Mouse (Mus musculus): ENCODE results near the gene Hist1h2be. TPM values are rescaled to one million over a fixed set of nuclear protein-coding genes. Genes with fewer than 3 reads are reported as not detected.
"Not testable (repeated sequence)": the region's sequence is repeated elsewhere in the genome, so short reads cannot be mapped to it uniquely, and the experiment has no call there.

Gene Hist1h2be
- polyA plus RNA-seq, 1 experiment from 2014 or later: 0.44 TPM

DNA sequence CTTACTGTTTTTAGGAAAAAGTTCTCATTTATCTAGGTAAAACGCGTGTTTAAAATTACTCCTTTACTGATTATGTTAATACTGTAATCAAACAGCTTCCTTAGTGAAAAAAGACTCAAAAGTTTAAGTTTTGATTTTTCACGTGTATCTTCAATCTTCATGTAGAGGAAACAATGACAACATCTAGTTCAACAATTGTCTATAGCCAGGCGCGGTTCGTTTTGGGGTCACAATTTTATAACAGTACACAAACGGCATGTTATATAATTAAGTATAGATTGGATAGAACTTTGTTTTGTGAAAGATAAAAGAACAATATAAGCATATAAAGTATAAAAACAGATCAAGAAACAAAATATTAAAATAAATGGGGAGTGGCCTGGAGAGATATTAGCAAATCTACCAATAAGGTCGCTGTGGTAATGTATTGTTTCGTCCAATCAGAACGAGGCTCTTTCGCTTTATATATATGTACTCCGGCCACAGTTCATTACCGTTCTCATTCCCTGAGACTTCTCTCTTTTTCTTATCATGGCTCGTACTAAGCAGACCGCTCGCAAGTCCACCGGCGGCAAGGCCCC is 45.6 kb downstream of the Hist1h2be start, which contains the start of gene Hist1h3d:
Hist1h3d (plus strand) TSS at position 493 of the 581 bp plus-strand sequence.
- ATAC-seq (peak; percentile 55), DNase-seq (ENCODE audit: low spot score) (peak; percentile 96)
- TF ChIP-seq EP300 (IDR thresholded peaks at IDR 0.05) (no peak), CTCF (IDR thresholded peaks at IDR 0.05) (no peak)

DNA sequence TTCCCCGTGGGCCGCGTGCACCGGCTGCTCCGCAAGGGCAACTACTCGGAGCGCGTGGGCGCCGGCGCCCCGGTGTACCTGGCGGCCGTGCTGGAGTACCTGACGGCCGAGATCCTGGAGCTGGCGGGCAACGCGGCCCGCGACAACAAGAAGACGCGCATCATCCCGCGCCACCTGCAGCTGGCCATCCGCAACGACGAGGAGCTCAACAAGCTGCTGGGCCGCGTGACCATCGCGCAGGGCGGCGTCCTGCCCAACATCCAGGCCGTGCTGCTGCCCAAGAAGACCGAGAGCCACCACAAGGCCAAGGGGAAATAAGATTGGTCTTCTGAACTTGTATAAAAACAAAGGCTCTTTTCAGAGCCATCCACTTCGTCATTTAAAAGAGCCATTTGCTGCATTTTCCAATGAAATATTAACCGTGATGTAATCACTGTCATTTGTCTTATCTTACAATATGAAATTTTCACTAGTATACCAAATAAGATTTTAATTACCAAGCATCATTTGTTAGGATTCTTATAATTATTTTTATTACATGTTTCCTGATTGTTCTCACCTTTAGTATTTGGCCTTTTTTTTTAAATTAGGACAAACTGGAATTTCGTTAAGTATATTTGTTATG is 46.3 kb downstream of the Hist1h2be start:
- H3K9ac ChIP-seq (replicated peaks; ENCODE audit: low read depth); H3K36me3 ChIP-seq (ENCODE audit: insufficient read depth, low read length); H3K9me3 ChIP-seq (ENCODE audit: low read length); H3K27me3 ChIP-seq (replicated peaks; ENCODE audit: insufficient read depth, low read length): not testable (repeated sequence)
- DNase-seq (ENCODE audit: low spot score) (peak; percentile 36), ATAC-seq (peak; percentile 3)
- Histone ChIP-seq H3K4me1 (ENCODE audit: insufficient read depth, low read depth, low read length) (peaks cover 11% of the 10 kb centered on the region; the same call in 1 of the 2 replicates), H3K4me3 (ENCODE audit: low read depth, low read length) (0 out of 2 replicates have a peak overlapping the region, but pooled peaks have one; percentile 15), H3K27ac (ENCODE audit: low read length) (peak overlapping the region; percentile 75; the same call in 1 of the 2 replicates), H3K4me2 (replicated peaks; ENCODE audit: low read depth, low read length) (peak overlapping the region; percentile 64)
- 0% methylated on average over 5 of the region's 39 CpGs for WGBS

More for the DNA sequence above, 45.6 kb downstream of the Hist1h2be start, which contains the start of gene Hist1h3d:
- H3K4me1 ChIP-seq (ENCODE audit: insufficient read depth, low read depth, low read length): peaks cover 11% of the 10 kb centered on the region; the same call in 1 of the 2 replicates
- no peaks in the 10 kb centered on the region for H3K36me3 ChIP-seq (ENCODE audit: insufficient read depth, low read length)
- H3K27me3 ChIP-seq (replicated peaks; ENCODE audit: insufficient read depth, low read length): no peaks in the 10 kb centered on the region
- H3K4me3 ChIP-seq (ENCODE audit: low read depth, low read length): peak within 1 kb of the TSS; percentile 35
- H3K4me2 ChIP-seq (replicated peaks; ENCODE audit: low read depth, low read length): peak within 1 kb of the TSS; percentile 57
- no peaks in the 10 kb centered on the region for H3K9me3 ChIP-seq (ENCODE audit: low read length)
- H3K9ac ChIP-seq (replicated peaks; ENCODE audit: low read depth): no peak within 1 kb of the TSS
- H3K27ac ChIP-seq (ENCODE audit: low read length): peak within 1 kb of the TSS; percentile 76
- WGBS: under 1% methylated on average over 18 of the region's 18 CpGs

DNA sequence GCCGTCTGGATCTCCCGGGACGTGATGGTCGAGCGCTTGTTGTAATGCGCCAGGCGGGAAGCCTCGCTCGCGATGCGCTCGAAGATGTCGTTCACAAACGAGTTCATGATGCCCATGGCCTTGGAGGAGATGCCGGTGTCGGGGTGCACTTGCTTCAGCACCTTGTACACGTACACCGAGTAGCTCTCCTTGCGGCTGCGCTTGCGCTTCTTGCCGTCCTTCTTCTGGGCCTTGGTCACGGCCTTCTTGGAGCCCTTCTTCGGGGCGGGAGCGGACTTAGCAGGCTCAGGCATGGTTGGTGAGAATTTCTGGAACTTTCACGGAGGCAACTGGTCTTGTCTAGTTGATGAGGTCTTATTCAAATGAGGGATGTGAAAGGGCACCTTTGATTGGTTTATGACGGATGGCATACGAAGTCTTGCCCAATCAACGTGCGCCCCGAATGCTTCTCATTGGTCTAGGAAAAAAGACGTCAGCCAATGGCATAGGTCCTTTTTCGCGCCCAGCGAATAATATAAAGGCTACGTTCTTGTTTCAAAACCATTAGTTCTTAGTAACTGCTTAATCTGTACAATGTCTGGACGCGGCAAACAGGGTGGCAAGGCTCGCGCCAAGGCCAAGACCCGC is 46.9 kb downstream of the Hist1h2be start, which contains the start of the genes Hist1h2bf and Hist1h2ad:
Hist1h2bf (minus strand) TSS at position 299 of the 627 bp plus-strand sequence.
Hist1h2ad (plus strand) TSS at position 484 of the 627 bp plus-strand sequence.
- H3K4me2 ChIP-seq (replicated peaks; ENCODE audit: low read depth, low read length): peak within 1 kb of the TSS; percentile 64

DNA sequence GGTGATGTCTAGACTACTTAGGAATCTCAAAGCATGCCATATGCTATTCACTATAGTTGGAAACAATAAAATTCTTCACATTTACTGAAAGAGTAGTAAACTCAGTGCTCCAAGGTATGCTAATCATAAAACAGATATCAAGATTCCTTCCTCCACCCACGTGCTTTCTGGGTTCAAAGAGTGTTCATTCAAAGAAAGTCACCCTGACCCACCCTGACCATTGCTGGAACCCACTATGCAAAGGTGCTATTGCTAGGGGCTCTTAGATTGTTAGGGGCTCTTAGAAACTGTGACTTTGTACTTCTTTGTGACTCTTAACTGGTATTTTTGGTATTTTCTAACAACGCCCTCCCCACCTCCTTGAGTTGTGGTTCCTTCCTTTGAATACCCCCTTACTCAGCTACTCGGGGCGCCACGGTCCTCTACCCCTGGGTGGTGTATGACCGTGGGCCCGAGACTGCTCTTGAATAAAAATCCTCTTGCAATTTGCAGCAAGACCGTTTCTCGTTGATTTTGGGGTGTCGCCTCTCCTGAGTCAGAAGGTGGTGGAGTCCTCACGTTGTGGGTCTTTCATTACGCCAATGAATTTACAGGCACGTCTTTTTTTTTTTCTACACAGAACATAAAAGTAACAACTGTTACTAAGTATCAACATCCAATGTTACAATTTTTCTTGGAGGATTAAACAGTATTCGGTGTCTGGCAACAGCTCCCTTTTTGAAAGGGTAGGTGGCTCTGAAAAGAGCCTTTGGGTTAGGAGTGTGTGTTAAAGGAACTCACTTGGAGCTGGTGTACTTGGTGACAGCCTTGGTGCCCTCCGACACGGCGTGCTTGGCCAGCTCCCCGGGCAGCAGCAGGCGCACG is 47.7 kb downstream of the Hist1h2be start:
- 7% methylated on average over 14 of the region's 20 CpGs for WGBS
- H3K4me3 ChIP-seq (ENCODE audit: low read depth, low read length): peak overlapping the region; percentile 16; the same call in 1 of the 2 replicates
- H3K9me3 ChIP-seq (ENCODE audit: low read length); ATAC-seq; H3K27me3 ChIP-seq (replicated peaks; ENCODE audit: insufficient read depth, low read length); H3K36me3 ChIP-seq (ENCODE audit: insufficient read depth, low read length): not testable (repeated sequence)
- peak; percentile 12 for DNase-seq (ENCODE audit: low spot score)
- peak overlapping the region; percentile 39; the same call in 1 of the 2 replicates for H3K27ac ChIP-seq (ENCODE audit: low read length)
- peak overlapping the region; percentile 27; the same call in 1 of the 2 replicates for H3K9ac ChIP-seq (replicated peaks; ENCODE audit: low read depth)
- peaks cover 11% of the 10 kb centered on the region; the same call in 1 of the 2 replicates for H3K4me1 ChIP-seq (ENCODE audit: insufficient read depth, low read depth, low read length)
- peak overlapping the region; percentile 64 for H3K4me2 ChIP-seq (replicated peaks; ENCODE audit: low read depth, low read length)

More for the DNA sequence above, 46.9 kb downstream of the Hist1h2be start, which contains the start of the genes Hist1h2bf and Hist1h2ad:
- not testable (repeated sequence) for H3K9me3 ChIP-seq (ENCODE audit: low read length); H3K27me3 ChIP-seq (replicated peaks; ENCODE audit: insufficient read depth, low read length); H3K36me3 ChIP-seq (ENCODE audit: insufficient read depth, low read length)
- peak; percentile 88 for ATAC-seq
- Histone ChIP-seq H3K4me3 (ENCODE audit: low read depth, low read length) (peak within 1 kb of the TSS; percentile 35; the same call in 1 of the 2 replicates), H3K9ac (replicated peaks; ENCODE audit: low read depth) (peak within 1 kb of the TSS; percentile 27; the same call in 1 of the 2 replicates), H3K4me1 (ENCODE audit: insufficient read depth, low read depth, low read length) (peaks cover 11% of the 10 kb centered on the region; the same call in 1 of the 2 replicates), H3K27ac (ENCODE audit: low read length) (peak within 1 kb of the TSS; percentile 75; the same call in 1 of the 2 replicates)
- peak; percentile 90 for TF ChIP-seq EP300 (IDR thresholded peaks at IDR 0.05)
- DNase-seq (ENCODE audit: low spot score): peak; percentile 99
- WGBS: under 1% methylated on average over 17 of the region's 42 CpGs

DNA sequence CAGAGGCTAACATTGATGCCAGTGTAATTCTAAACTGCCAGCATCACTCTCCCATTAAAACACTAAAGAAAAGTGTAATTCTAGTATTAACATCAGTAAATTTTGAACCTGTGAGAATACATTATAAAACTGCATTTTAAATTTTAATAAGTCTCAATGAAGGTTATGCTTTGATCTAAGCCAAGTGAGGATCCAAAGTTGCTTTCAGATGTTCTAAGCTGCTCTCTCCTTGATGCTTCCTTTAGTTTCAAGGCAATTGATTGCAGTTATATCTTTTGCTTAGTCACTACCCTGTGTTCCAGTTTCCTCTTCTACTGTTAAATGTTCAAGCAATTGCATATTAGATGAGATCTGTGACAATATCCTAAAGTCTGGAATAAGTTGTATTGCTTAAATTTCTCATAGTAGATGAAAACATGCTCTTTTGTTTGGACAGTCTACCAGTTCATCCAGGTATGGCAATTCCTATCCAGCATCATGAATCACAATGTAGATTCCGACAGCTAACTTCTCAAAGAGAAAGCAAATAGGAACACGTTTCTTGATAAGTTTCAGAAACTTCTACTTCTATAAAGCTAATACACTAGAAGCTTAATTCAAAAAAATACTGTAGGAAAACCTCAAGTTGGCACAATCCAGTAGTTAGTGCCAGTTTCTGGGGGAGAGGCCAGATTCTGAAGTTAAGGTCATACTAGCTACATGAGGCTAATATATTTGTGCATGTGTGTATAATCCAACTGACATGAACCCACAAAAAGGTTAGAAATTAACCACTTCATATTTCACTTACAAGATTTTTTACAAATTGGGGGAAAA is 48.5 kb downstream of the Hist1h2be start:
- DNase-seq (ENCODE audit: low spot score) (peak; percentile 18), ATAC-seq (no peak)
- Histone ChIP-seq H3K27ac (ENCODE audit: low read length) (peak overlapping the region; percentile 48), H3K36me3 (ENCODE audit: insufficient read depth, low read length) (no peaks in the 10 kb centered on the region), H3K4me2 (replicated peaks; ENCODE audit: low read depth, low read length) (peak overlapping the region; percentile 64), H3K4me3 (ENCODE audit: low read depth, low read length) (peak overlapping the region; percentile 33), H3K4me1 (ENCODE audit: insufficient read depth, low read depth, low read length) (peaks cover 11% of the 10 kb centered on the region; the same call in 1 of the 2 replicates), H3K9ac (replicated peaks; ENCODE audit: low read depth) (peak overlapping the region; percentile 17; the same call in 1 of the 2 replicates), H3K9me3 (ENCODE audit: low read length) (no peaks in the 10 kb centered on the region), H3K27me3 (replicated peaks; ENCODE audit: insufficient read depth, low read length) (no peaks in the 10 kb centered on the region)
- WGBS: 16% methylated on average over 2 of the region's 2 CpGs
- TF ChIP-seq CTCF (IDR thresholded peaks at IDR 0.05) (no peak), EP300 (IDR thresholded peaks at IDR 0.05) (no peak)
